Mouse (Mus musculus) G1E (cell line): Measurements from ENCODE around the gene Krt72.

Experiments used
- CTCF ChIP-seq: IDR thresholded peaks from 2 replicates; pipeline ENCODE4 v1.5.1; 2012; ENCODE audit warnings: low read depth, low read length, inconsistent platforms, mixed read lengths
- GATA1 ChIP-seq: IDR thresholded peaks from 2 replicates; pipeline ENCODE4 v1.6.1; 2012; ENCODE audit warnings: borderline replicate concordance, low read length, inconsistent platforms, mixed read lengths
- GATA2 ChIP-seq: IDR thresholded peaks from 2 replicates; pipeline ENCODE4 v1.6.1; 2012; ENCODE audit warnings: low read depth, low read length, inconsistent platforms, borderline replicate concordance
- POLR2AphosphoS5 ChIP-seq: IDR thresholded peaks from 2 replicates; pipeline ENCODE4 v1.6.1; 2012; ENCODE audit warnings: low read depth, low read length, inconsistent platforms; ENCODE audit not compliant: insufficient replicate concordance
- TAL1 ChIP-seq: conservative IDR thresholded peaks from 2 replicates; pipeline ENCODE4 v1.6.1; 2012; ENCODE audit warnings: low read depth, low read length, inconsistent platforms, mixed read lengths

- TF ChIP-seq TAL1 (no peak), CTCF (no peak), GATA1 (no peak), POLR2AphosphoS5 (no peak), GATA2 (no peak)
Measured at GRCm38 (mm10) chr15:101770226-101770625, 16.0 kb downstream of the Krt72 start.
